Mouse (Mus musculus) urinary bladder, postnatal 4 days (tissue): ENCODE results near the gene Prss46.
"Not testable (repeated sequence)": the region's sequence is repeated elsewhere in the genome, so short reads cannot be mapped to it uniquely, and the experiment has no call there.

Experiments used
- DNase-seq, 2 experiments: peaks; one replicate each; pipeline ENCODE4 v3.0.0; 2021 to 2022; ENCODE audit warnings: low spot score in 2 of 2

The Prss46 gene

GRCm38 (mm10) chr9:110844206-110844605 lies at the start of gene Prss46:
Gene Prss46 (plus strand): TSS chr9:110844506.
- DNase-seq, result no peak

- DNase-seq, result no peak
Observed at GRCm38 (mm10) chr9:110797013-110797412, 47.3 kb upstream of the Prss46 start.

- DNase-seq, result no peak
Observed at GRCm38 (mm10) chr9:110797866-110798265, 46.4 kb upstream of the Prss46 start, which contains the start of gene Prss42. Gene Prss42 (plus strand): TSS chr9:110798166.

- DNase-seq, result no peak
Observed at GRCm38 (mm10) chr9:110800834-110801479, 43.3 kb upstream of the Prss46 start.

GRCm38 (mm10) chr9:110803294-110803693 lies 41.0 kb upstream of the Prss46 start:
- no peak for DNase-seq

- no peak for DNase-seq
Observed at GRCm38 (mm10) chr9:110810051-110810450, 34.3 kb upstream of the Prss46 start.

- DNase-seq, result no peak
Observed at GRCm38 (mm10) chr9:110813789-110814188, 30.5 kb upstream of the Prss46 start, which contains the start of gene Prss44. Gene Prss44 (plus strand): TSS chr9:110813994.

GRCm38 (mm10) chr9:110820546-110820945 lies 23.8 kb upstream of the Prss46 start:
- not testable (repeated sequence) for DNase-seq

GRCm38 (mm10) chr9:110821436-110821835 lies 22.9 kb upstream of the Prss46 start:
- no peak for DNase-seq

- DNase-seq, result no peak
Observed at GRCm38 (mm10) chr9:110825426-110825825, 18.9 kb upstream of the Prss46 start.

- DNase-seq, result no peak
Observed at GRCm38 (mm10) chr9:110825832-110826231, 18.5 kb upstream of the Prss46 start.

- no peak for DNase-seq
Observed at GRCm38 (mm10) chr9:110826390-110826789, 17.9 kb upstream of the Prss46 start, which contains the start of gene Prss43. Gene Prss43 (plus strand): TSS chr9:110826690.

- no peak for DNase-seq
Observed at GRCm38 (mm10) chr9:110833021-110833420, 11.3 kb upstream of the Prss46 start.

GRCm38 (mm10) chr9:110834411-110834810 lies 9.9 kb upstream of the Prss46 start, which contains the start of gene Prss45:
Gene Prss45 (plus strand): TSS chr9:110834588.
- no peak for DNase-seq

GRCm38 (mm10) chr9:110834961-110835360 lies 9.3 kb upstream of the Prss46 start:
- DNase-seq, result no peak

GRCm38 (mm10) chr9:110836112-110836511 lies 8.2 kb upstream of the Prss46 start:
- DNase-seq, result no peak

- DNase-seq, result no peak
Observed at GRCm38 (mm10) chr9:110840905-110841304, 3.4 kb upstream of the Prss46 start.

GRCm38 (mm10) chr9:110841438-110841837 lies 2.9 kb upstream of the Prss46 start:
- no peak for DNase-seq

GRCm38 (mm10) chr9:110849162-110849561 lies 4.9 kb downstream of the Prss46 start:
- no peak for DNase-seq

GRCm38 (mm10) chr9:110855903-110856302 lies 11.6 kb downstream of the Prss46 start:
- DNase-seq, result no peak

GRCm38 (mm10) chr9:110856920-110857319 lies 12.6 kb downstream of the Prss46 start:
- DNase-seq, result no peak

- no peak for DNase-seq
Observed at GRCm38 (mm10) chr9:110857781-110858472, 13.6 kb downstream of the Prss46 start, which contains the start of gene Prss50. Gene Prss50 (plus strand): TSS chr9:110857967.

- DNase-seq, result no peak
Observed at GRCm38 (mm10) chr9:110858523-110858922, 14.2 kb downstream of the Prss46 start.
